Mouse (Mus musculus): Measurements from ENCODE around the gene Timd4.

Timd4 gene

DNA sequence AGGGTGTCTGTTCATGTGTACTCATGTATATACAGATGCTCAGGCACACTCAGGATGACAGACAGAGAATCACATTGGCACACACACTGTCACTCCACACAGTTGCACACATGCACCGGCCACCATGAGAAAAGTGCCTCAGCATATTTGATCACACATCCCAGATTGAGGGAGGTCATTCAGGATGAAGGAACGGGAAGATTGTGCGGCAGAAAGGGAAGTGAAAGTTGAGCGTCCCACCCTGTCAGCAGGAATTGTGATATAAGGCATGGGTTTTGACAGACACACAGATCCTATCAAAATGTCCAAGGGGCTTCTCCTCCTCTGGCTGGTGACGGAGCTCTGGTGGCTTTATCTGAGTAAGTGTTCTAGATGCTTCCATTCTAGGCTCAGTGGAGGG is at the start of gene Timd4:
Gene Timd4, plus strand, starts transcription at position 290 of the 400 bp plus-strand sequence.
- in situ Hi-C loops (cut with MboI, MseI), result no loop called here

DNA sequence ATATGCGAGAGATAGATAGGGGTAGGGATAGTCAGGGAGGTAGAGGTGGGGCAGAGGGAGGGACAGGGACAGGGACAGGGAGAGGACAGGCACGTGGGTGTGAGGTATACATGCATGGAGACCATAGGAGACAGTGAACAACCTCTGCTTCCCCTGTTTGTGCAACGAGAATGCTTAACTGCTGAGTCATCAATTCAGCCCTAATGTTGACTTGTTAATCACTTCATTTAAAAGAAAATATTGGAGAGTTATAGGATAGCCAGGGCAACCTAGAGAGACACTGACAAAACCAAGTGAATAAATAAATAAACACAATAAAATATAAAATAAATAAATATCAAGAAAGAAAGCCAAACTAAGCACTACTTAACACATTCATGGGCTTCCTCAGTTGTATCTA is 33.7 kb upstream of the Timd4 start:
- in situ Hi-C loops (cut with MboI, MseI), result no loop called here

DNA sequence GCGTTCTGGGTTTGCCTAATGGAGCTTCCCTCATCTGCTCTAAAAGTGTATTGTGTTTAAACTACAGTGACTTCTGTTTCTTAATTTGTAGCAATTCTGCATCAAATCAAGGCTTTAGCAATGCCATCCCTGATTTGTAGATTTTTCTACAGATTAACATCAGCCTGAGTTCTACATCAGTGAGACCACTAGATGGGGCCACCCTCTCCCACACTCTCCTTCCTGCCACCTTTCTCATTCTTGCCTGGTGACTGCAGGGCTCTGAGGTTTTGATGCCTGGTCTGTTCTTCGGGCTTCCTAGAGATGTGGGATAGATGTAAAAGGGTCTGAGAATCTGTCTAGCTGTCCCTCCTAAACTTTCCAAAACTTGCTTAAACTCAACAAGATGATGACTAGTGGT is 30.8 kb upstream of the Timd4 start:
- in situ Hi-C loops (cut with MboI, MseI), result no loop called here

DNA sequence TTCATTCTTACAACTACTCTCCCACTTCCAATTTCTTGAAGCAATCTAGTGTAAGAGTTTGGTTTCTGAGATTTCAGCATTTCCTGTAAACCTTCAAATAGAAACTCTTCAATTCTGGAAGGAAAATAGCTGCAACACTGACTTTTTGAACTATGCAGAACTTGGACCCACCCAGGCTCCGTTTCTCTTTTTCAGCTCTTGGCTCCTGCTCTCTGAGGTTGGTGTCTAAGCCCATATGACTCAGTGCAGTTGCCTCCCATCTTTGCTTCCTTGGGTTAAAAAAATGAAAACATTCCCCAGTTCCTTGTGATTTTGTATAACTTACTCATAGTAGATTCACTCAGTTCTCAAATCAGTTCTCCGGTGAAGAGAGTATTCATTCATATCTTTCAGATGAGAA is 6.2 kb upstream of the Timd4 start:
- in situ Hi-C loops (cut with MboI, MseI), result no loop called here

DNA sequence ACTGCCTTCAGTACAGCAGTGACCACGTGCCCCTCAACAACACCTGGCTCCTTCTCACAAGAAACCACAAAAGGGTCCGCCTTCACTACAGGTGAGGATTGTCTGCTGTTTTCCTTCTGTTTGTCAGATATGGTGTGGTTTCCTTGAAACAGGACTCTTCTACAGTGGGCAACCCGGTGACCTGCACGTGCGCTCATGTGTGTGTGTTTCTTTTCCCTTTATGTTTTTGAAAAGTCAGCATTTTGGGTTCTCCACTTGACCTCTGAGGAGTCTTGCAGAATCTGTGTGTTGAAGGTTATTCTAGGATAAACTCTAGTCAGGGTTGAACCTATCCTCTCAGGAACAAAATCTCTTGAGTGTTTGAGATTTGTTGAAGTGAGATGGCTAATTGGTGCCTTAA is 7.1 kb downstream of the Timd4 start:
- in situ Hi-C loops (cut with MboI, MseI), result no loop called here

DNA sequence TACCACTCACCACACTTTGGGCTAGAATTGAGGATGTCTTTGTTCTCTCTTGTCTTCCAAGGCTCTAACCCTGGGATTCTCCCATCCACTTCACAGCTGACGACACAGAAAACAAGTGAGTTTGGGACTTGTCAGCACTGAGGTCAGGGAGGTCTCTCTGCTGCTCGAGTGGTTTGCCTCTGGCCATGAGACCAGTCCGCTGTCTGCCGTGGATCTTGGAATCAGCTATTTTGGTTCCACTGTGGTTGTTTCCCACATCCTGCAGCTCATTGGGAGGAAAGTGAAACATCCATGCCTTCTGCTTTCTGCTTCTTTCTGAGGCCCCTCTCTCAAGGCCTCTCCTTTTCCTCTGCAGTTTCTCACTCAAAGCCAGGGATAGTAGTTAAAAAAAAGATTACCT is 9.3 kb downstream of the Timd4 start:
- in situ Hi-C loops (cut with MboI, MseI), result no loop called here

DNA sequence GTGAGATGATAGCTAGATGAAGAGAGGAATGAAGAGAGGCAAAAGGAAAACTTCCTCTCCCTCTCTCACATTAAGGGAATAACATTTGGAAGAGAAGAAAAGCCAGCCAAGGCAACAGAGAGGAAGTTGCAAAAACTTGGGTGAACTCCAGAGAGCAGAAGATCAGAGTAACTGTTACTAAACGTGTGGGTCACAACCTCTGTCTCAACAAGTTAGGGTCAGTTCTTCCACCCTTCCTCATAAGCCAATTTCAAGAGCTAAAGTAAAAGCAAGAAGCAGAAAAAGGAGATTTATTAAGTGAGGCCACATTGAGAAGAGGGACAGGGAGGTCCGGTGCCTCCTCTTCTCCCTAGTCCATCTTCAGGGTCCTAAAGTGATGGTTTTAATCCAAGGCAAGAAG is 19.7 kb downstream of the Timd4 start:
- in situ Hi-C loops (cut with MboI, MseI), result no loop called here

DNA sequence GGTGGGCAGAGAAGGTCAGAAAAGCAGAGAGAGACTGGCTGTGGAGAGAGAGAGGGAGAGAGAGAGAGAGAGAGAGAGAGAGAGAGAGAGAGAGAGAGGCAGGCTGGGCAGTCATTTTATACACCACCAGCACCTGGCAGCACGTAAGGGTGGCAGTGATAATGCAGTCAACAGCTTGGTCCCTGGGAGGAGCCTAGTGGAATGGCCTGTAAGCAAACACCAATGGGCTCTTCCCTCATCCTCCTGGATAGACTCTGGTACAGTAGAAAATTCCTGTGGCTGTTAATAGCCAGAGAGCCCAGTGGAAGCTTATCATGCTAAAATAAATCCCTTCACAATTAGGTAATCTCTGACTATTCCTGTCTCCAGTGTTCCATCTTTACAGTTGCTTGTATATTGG is 24.5 kb downstream of the Timd4 start:
- in situ Hi-C loops (cut with MboI, MseI), result no loop called here

DNA sequence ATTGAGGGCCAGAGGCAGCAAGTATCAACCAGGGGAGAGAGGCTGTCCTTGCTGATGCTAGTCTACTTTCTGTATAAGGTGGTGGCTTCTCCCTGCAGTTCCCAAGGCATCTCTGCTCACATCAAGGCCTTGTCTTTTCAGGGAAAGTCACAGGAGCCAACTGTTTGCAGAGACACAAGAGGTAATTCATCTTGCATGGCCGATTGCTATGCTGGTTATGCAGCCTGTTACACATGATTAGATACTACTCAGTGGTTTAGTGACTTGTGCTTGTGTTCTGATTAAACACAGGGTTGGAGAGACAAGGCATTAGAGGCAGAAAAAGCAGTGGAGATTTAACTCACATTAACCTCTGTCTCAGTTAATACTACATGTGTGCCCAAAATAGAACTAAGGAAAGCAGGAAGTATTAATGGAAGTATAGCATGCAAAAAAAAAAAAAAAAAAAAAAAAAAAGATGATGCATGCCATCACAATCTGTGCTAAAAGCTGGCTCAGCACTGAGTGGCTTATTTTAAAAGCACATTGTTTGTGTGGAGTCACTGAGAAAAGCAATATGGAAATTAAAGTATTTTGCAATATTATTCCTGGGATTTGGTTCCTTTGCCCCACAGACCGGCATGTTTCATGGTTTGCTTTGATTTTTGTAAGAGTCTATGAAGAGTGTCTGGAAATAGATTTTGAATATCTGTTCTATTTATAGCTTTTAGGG is 31.6 kb downstream of the Timd4 start:
- in situ Hi-C loops (cut with MboI, MseI), result no loop called here

DNA sequence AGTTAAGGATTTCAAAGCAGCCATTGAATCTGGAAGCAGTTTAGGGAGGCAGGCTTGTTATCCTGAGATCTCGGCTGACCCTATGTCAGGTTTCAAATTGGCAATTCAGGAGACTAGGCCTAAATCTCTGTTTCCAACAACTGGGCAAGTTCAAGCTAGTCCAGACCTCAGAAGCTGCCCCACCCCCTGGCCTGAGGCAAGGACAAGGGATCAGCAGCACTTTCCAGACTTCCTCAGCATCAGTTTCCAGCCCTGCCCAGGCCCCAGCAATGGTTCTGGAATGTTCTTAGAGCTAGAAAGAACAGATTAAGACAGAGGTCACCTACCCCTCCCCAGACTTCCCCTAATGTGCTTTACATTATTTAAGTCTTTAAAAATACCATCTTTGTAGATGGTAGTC is 36.1 kb downstream of the Timd4 start:
- in situ Hi-C loops (cut with MboI, MseI), result no loop called here

DNA sequence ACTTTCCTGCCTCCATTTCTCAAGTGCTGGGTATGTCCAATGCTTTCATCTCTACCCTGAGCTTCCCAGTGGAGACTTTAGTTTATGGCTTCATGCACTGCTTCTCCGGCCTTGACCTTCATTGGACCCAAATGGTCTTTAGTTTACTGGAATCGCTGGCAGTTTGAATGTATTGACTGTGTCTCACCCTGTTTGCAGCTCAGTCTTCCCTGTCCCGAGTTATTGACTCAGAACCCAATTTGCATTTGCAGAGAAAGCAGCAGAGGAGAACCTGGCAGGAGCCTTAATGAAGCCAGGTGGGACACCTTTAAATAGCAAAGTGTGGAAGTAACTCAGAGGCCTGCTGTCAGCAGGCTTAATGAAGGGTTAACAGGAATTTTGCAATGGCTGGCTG is 37.2 kb downstream of the Timd4 start:
- in situ Hi-C loops (cut with MboI, MseI), result no loop called here

DNA sequence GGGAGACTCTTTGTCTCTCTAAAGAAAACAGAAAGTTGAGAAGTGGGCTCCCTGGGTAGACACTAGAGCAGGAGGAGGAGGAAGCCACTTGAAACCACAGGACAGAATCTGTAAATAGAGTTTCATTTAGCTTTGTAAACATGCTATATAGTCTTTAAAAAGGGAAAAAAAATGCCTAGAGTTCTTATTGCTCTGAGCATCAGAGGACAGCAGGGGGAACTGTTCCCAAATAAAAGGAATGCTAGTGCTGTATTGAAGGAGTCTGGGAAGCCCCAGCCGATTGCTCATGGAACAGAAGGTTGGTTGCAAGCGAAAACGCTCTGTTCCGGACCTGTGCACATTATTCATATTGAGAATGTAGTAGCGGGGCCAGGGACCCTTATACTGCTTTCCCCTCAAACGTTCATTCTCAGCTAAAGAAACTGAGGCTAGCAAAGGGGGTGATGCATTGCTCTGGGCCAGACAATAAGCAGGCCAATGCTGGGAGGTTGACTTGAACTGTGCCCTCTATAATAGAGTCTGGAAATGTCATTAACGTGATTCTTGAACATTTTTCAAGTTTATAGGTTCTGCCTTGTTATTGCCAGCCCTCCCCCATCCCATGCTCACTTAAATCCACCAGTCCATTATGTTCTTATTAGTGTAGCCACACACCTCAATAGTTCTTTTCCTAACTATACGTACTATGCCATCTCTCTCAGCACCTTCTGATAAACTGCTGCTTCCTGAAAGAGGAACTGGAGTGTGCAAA is 37.8 kb downstream of the Timd4 start:
- in situ Hi-C loops (cut with MboI, MseI), result no loop called here

DNA sequence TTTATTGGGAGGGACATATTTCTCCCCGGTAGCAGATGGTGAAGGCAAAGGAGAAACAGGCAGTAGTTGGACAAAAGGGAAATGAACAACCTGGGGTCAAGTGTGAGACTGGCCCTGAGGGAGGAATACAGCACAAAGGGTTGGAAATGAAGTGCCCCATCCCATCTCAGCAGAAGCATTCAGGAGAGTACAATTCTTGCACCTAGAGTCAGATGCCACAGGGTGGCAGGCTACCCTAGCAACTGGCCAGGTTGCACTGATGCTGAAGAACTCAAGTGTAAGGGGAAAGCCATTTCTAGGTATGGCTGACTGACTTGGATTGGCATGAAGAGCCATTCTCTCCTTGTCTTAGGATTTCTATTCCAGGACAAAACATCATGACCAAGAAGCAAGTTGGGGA is 54.2 kb downstream of the Timd4 start:
- in situ Hi-C loops (cut with MboI, MseI), result no loop called here

DNA sequence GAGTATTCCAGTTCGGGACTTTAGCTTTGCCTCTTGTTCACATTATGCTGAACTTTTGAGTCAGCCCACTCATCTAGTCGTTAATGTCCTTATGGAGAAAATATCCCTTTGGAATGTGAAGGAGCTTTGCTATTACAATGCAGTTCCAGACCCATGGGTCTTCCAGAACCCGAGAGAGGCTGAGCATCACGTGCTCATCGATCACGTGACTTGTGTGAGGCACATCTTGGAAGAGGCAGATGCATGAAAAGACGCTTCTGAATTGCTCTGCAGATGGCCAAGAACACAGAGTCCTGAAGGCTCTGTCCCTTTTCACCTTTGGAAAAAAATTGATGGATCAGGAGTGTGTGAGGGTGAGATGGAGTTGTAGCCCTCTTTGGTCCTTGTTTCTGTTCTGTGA is 58.0 kb downstream of the Timd4 start:
- in situ Hi-C loops (cut with MboI, MseI), result no loop called here

DNA sequence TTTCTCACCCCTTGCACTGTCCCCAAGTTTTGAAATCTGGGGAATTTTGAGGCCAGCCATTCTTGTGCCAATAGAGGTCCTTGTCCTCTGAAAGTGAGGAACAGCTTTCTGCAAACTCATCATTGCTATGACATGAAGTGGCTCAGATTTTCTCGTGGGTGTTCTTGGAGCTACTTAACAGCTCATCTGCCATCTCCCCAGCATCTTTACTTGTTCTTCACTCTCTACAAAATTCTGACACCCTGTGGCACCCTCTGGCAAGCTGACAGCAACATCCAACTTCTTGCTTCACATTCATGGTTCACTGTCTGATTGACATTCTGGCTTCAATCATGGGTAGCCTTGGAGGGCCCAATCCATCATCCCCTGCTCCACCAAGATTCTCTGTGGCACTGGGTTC is 65.2 kb downstream of the Timd4 start:
- in situ Hi-C loops (cut with MboI, MseI), result no loop called here

DNA sequence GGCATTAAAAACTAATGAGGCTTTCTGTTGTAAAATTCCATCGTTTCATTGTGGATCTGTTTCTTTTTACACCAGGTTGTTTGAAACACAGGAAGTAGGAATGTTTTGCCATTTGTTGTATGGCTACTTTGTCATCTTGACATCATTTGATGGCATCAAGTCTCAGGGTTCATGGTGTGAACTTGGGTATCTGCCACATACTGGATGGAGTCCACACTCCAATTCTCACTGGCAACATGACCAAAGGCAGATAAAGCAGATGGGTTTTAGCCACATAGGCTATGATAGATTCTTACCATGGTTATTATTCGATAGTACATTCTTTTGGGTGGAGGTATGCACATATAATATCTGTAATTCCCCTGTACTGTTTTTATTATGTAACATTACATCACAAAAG is 71.9 kb downstream of the Timd4 start:
- in situ Hi-C loops (cut with MboI, MseI), result no loop called here

DNA sequence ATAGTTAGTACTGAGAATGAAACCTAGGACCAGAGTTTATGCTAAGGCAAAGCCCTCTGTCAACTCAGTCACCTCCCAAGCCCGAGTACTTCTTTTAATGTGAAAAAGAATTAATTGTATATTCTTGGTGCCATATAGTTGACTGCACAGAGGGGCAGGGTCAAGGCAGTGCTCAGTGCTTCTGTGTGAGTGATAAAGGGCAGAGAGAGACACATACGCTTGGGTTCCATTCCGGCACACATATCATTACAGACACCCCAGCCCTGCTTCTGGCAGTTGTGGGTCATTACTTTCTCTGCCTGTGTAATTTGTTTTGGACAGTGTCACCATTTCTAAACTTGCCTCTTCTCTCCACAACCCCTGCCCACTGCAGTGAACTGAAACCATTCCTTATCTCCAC is 78.5 kb downstream of the Timd4 start:
- in situ Hi-C loops (cut with MboI, MseI), result no loop called here

Measured in T-helper 1 cell (primary cell).